Mouse (Mus musculus): ENCODE results near the gene Fmo2.

- no peak for TF ChIP-seq NELFE (IDR thresholded peaks at IDR 0.05; ENCODE audit: low read depth, low read length)
- TF ChIP-seq CTCF (IDR thresholded peaks at IDR 0.05 in 2 of 3, conservative IDR thresholded peaks at IDR 0.05 in 1 of 3; ENCODE audit: control insufficient read depth in 1 of 3, insufficient read depth in 1 of 3, low read depth in 2 of 3, low read length in 3 of 3, poor library complexity in 1 of 3, severe bottlenecking in 1 of 3) = no peak
- no peak for TF ChIP-seq KAT2A (conservative IDR thresholded peaks at IDR 0.05; ENCODE audit: low read depth, low read length)
- no peak for TF ChIP-seq USF2 (IDR thresholded peaks at IDR 0.05; ENCODE audit: borderline replicate concordance in 1 of 2, insufficient read depth in 1 of 2, low read depth in 1 of 2, low read length in 2 of 2)
- no peak for TF ChIP-seq POLR2AphosphoS2 (IDR thresholded peaks at IDR 0.05; ENCODE audit: low read length)
- TF ChIP-seq BHLHE40 (IDR thresholded peaks at IDR 0.05; ENCODE audit: borderline replicate concordance, low read depth, low read length) = no peak
- TF ChIP-seq POLR2A (IDR thresholded peaks at IDR 0.05; ENCODE audit: control insufficient read depth in 1 of 2, insufficient read depth in 1 of 2, low read depth in 1 of 2, low read length in 2 of 2, poor library complexity in 1 of 2) = no peak
- no peak for TF ChIP-seq MEF2A (IDR thresholded peaks at IDR 0.05; ENCODE audit: extremely low read depth, insufficient replicate concordance, low read depth, low read length, poor library complexity, severe bottlenecking)
- TF ChIP-seq POLR2AphosphoS5 (IDR thresholded peaks at IDR 0.05; ENCODE audit: borderline replicate concordance, low read depth, low read length) = no peak
- no peak for TF ChIP-seq MXI1 (IDR thresholded peaks at IDR 0.05; ENCODE audit: low read depth, low read length)
- no peak for TF ChIP-seq CHD2 (IDR thresholded peaks at IDR 0.05; ENCODE audit: low read length)
These were observed 15.8 kb downstream of the Fmo2 start for GRCm38 (mm10) chr1:162882681-162883080.

Data from MEL (cell line).